Mouse (Mus musculus) adrenal gland, adult 18-20 months (tissue): ENCODE measurements around the gene Mars. TPM values are rescaled to one million over a fixed set of nuclear protein-coding genes. Genes with fewer than 3 reads are reported as not detected.

ENCODE experiments used
- DNase-seq, 2 experiments: peaks; one replicate each; pipeline ENCODE4 v3.0.0; 2021 to 2022; ENCODE audit warnings: low spot score in 2 of 2
- long read RNA-seq, 2 experiments: library from polyadenylated mRNA; stranded (forward); transcript quantifications; one replicate each; pipeline ENCODE4 v2.0.0; 2021
- total RNA-seq, 2 experiments: library from RNA; stranded (reverse); gene quantifications; 1 replicate in 1 of 2; 2 replicates in 1 of 2; pipeline ENCODE4 v1.2.3; 2021

Mars gene
- 10 to 100 TPM; 80.9 to 98.6 TPM for total RNA-seq
- long read RNA-seq, experiment 1, transcript Mars-201 (21 exons, 2,939 nt) = major isoform, 91 of 125 reads
- long read RNA-seq, experiment 1, transcript Mars-206 (22 exons, 2,962 nt) = minor isoform, 17 of 125 reads
- long read RNA-seq, experiment 1, partial matches to known transcripts = 2 of 125 reads
- long read RNA-seq, experiment 1, other reads (novel, unspliced or antisense) = 11 of 125 reads
- long read RNA-seq, experiment 2, transcript Mars-206 (22 exons, 2,962 nt) = minor isoform, 32 of 517 reads
- long read RNA-seq, experiment 2, transcript Mars-201 (21 exons, 2,939 nt) = major isoform, 434 of 517 reads
- long read RNA-seq, experiment 2, partial matches to known transcripts = 32 of 517 reads
- long read RNA-seq, experiment 2, other reads (novel, unspliced or antisense) = 17 of 517 reads

DNA sequence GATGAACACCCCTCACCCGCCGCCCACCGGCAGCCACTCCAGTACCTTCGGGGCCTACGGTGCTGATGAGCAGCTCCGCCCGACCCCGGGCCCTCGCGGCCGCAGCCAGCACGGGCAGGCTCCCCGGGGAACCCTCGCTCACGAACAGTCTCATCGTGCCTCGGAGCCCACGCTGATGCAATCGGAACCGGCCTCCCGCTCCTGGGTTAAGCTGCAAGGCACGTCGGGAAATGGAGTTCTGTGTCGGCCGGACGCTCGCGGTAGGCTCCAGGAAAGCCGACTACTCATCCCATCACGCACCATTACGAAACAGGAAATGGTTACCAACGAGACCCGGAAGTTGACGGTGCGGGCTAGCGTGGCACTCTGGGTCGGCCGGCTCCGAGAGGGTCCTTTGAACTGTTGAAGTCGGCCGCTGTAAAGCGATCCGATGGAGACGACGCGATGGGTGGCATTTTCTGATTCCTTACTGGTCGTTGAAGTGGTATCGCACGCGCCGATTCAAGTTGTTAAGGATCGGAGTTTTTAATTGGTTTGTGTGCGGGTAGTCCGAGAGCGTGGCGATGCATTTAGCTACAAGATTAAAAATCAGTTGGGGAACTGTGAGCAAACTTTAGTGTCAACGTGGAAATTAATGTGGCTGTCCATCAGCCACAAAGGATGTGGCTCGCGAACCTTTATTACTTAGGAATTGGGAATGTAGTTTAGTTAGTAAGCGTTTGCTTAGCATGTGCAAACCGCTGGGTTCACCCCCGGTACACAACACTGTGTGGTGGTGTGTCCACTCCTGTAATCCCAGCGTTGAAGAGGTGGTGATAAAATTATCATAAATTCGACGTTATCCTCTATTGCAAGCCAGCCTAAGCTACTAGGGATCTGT is at the start of gene Mars:
Mars (minus strand) TSS at position 311 of the 880 bp plus-strand sequence.
- DNase-seq = peak; percentile 88 to 90

- DNase-seq = no peak
Measured at GRCm38 (mm10) chr10:127360714-127361113, 49.1 kb upstream of the Mars start.

- no peak for DNase-seq
Measured at GRCm38 (mm10) chr10:127355336-127355735, 43.8 kb upstream of the Mars start.

- DNase-seq = no peak
Measured at GRCm38 (mm10) chr10:127353909-127354895, 42.6 kb upstream of the Mars start, which contains the start of gene Inhbe. Inhbe (minus strand) TSS chr10:127354411.

DNA sequence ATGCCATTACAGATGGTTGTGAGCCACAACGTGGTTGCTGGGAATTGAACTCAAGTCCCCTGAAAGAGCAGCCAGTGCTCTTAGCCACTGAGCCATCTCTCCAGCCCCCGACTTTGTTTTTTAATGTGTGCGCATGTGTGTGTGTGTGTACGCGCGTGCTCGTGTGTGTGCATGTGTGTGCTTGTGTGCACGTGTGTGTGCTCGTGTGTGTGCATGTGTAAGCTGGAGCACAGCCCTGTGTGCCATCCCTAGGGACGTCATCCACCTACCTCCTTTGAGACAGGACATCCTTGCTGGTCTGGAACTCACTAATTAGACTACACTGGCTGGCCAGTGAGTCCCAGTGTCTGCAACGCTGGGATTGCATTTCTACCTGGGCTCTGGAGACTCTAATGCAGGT is 41.2 kb upstream of the Mars start:
- no peak for DNase-seq

DNA sequence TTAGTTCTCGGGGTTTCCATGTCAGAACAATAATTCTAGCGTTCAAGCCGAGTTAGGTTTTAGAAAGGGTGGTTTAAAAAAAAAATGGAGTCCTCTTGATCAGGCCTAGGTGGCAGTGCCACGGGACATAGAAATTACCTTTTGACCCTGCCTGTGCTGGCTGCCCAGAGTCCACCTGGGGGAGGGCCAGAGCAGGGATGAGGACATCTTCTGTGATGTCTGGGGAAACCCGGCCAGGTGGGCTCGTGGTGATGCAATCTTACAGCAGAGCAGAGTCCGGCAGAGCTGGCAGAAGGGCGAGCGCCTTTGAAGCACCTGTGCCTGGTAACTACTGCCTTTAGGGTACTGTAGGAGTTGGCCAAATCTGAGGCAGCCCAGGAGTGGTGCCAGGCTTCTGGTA is 40.6 kb upstream of the Mars start:
- no peak for DNase-seq

DNA sequence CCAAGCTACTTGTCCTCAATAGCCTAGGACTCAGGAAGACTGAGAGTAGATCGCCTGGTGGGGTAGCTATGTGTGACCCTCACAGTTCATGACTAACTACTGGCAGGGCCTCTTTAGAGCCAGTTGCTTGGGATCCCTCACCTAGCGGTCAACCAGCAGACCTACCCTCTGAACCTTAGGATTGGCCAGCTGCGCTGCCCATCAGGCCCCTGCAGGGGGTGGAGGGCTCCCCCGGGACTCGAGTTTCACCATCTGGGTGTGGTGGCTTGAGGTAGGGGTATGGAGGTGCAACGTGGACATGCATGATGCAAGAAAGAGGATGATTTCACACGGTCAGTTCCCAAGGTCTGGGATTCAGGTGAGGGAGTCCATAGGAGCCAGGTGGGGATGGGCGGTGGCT is 40.1 kb upstream of the Mars start:
- no peak for DNase-seq

DNA sequence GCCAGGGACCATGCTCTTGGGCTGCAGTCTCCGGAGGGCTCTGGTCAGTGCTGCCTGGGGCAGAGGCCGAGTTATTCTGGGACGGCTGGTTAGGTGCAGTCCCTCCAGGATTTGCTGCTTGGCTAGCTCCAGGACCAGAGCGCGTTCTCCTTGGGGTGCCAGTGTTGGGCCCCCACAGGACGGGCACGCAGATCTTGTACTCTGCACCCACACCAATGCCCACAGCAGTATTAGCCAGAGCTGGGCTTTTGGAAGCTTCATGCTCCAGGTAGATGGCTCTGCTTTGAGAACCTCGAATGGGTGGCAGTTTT is 39.7 kb upstream of the Mars start:
- no peak for DNase-seq

- peak; percentile 51 to 62 for DNase-seq
Measured at GRCm38 (mm10) chr10:127350594-127351284, 39.2 kb upstream of the Mars start.

GRCm38 (mm10) chr10:127349810-127350209 is 38.2 kb upstream of the Mars start:
- DNase-seq = no peak

DNA sequence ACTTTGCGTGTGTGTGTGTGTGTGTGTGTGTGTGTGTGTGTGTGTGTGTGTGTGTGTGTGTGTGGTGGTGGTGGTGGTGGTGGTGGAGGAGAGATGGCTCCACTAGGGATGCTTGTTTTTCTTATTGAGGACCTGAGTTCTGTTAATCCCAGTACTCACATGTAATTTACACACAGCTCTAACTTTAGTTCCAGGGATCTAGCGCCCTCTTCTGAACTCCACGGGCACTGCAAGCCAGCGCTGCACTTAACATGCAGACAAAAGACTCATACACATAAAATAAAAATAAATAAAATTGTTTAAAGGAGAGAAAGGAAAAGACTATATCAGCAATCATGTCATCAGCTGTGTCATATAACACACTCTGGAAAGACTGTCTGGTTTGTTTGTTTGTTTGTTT is 37.4 kb upstream of the Mars start:
- DNase-seq = no peak

- no peak for DNase-seq
Measured at GRCm38 (mm10) chr10:127346173-127346572, 34.6 kb upstream of the Mars start.

DNA sequence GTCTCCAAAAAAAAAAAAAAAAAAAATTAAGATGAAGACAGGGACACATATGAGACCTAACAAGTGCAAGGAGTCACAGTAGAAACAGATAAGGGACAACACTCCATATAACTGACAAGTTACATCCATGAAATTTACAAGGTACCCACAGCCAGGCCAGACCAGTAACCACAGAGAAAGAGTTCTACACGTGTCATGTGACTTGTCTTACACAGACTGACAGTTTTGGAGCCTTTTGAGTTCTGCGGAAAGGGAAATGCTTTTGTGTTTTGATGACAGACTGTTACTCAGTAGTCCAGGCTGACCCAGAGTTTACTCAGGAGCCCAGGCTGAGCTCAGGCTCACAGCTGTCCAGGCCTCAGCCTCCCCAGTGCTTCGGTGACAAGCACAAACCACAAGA is 31.4 kb upstream of the Mars start:
- DNase-seq = no peak

- peak; percentile 85 to 86 for DNase-seq
Measured at GRCm38 (mm10) chr10:127341891-127342639, 30.5 kb upstream of the Mars start, which contains the start of gene Gli1. Gli1 (minus strand) TSS chr10:127341974.

DNA sequence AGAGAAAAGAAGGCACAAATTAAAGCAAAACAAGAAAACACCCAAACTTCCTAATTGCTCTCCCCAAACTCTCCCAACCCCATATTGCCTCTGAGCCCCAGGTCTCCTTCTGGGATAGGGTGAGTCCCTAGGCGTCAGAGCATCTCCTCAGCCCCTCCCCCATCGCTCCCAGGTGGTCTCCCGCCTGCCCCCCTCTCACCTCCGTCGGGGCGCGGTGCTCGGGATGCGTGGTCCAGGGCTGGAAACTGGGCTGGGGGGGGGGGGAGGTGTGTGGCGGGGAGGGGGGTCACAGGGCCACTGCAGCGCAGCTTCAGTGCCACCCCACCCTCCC is 29.7 kb upstream of the Mars start:
- DNase-seq = no peak

GRCm38 (mm10) chr10:127340577-127341359 is 29.2 kb upstream of the Mars start:
- no peak for DNase-seq

DNA sequence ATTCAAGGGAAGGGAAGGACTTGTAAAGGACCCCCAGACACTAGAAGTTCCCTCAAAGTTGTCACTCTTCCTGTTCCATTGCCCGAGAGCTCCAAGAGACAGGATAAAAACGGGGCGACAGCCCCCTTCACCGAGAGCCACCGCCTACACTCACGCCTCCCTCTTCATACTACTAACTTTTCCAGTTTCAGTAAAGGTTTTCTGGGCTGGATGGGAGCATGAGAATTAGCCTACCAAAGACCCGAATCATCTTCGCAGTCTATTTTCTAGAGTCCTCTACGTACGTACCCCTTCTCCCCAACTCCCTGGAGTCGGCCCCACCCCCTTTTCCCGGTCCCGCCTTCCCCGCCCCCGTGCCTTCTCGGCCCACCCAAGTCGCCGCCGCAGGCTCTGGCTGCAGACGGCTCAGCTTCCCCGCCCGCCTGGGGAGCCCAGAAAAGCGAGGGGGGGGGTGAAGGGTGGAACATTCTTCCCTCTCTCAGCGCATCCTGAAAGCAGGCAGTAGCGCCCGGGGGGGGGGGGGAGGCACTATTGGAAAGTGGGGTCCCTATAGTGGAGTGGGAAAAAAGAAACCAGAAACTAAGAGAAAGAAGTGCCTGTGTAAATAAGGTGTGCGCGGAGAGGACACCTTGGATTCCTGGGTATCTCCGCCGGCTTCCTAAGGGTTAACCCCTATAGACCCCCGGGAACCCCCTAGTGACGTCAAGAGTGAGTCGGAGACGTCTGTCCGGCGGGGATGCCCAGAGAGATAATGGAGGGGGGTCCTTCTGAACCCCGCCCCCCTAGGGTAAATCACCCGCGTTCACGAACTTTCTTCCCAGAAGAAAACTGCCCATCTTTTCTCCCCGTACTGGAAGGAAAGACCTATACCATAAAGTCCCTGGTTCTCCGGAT is 28.3 kb upstream of the Mars start:
- DNase-seq = peak in 1 of 2 experiments; percentile 24
